Mouse (Mus musculus) left cerebral cortex, postnatal 10 days (tissue): ENCODE measurements around the gene Trpc7. TPM values are rescaled to one million over a fixed set of nuclear protein-coding genes. Genes with fewer than 3 reads are reported as not detected.
A peak's percentile ranks its signal among the peaks of the same experiment; 100 is the strongest.

Source experiments
- DNase-seq, 2 experiments: peaks; one replicate each; pipeline ENCODE4 v3.0.0; 2021 to 2022; ENCODE audit warnings: low spot score in 2 of 2, mixed read lengths in 1 of 2; ENCODE audit errors: extremely low spot score in 1 of 2
- intact Hi-C: fragments of 180-260 bp; cut with DNase I; formaldehyde crosslinking; loops from one replicate; pipeline ENCODE4 v1.15.1; 2025
- total RNA-seq, 2 experiments: library from RNA; stranded (reverse); gene quantifications; 2 replicates each; pipeline ENCODE4 v1.2.3; 2021

Trpc7 gene
- total RNA-seq, 2 experiments from 2014 or later = 3.0 to 3.4 TPM

GRCm38 (mm10) chr13:56795501-56795900 is 100.3 kb downstream of the Trpc7 start:
- intact Hi-C loops = no loop called here
- no peak for DNase-seq

DNA sequence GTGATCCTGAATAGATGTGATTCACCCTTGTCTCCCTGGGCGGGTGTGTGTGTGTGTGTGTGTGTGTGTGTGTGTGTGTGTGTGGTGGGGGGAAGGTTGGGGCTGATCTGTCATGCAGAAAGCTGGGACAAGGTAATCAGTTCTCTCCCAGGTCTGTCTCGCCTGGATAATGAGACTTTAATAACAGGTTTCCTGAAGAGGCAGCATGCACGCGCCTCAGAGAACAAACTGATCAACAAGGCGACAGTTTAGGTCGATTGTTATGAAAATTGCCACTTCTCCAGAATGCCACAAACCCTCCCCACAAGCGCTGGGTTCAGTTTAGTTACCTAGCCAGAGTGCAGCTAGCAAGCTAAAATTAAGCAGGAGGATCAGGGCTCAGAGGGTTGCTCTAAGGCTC is 101.4 kb downstream of the Trpc7 start:
- intact Hi-C loops = no loop called here
- no peak for DNase-seq

DNA sequence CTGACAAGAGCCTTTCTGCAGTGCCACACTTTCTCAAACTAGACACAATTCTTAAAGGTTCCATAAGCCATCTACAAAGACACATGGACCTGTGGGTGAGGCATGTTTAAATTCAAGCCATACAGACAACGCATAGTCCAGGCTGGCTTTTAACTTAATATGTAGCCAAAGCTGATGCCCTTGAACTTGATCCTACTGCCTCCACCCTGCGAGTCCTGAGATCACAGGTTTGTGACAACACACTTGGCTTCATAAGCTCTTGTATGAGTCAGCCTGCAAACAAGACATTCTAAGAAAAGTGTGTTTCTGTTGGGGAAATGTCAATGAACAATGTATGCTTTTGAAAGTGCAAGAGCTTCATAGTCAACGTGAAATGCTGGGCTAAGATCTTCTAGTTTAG is 102.9 kb downstream of the Trpc7 start:
- intact Hi-C loops = no loop called here

DNA sequence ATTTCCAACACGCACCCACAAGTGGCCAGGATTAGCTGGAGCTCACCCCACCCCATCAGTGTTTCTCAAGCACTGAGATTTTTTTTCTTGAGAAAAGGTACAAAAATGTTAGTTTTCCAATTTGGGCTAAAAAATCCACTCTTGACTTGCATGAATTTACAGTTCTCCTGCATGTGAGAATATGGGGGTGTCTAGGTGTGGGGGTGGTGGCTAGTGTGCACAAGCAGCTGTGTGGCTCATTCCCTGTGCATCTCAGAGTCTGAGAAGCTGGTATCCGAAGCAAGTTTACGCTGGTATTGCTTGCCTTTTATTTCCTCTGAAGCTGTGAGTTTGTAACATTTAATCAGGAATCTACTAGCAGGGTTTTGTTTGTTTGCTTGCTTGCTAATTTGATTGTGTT is 105.1 kb downstream of the Trpc7 start:
- no peak for DNase-seq
- intact Hi-C loops = no loop called here

More for the DNA sequence above, 102.9 kb downstream of the Trpc7 start:
- DNase-seq = no peak

GRCm38 (mm10) chr13:56782621-56783020 is 113.2 kb downstream of the Trpc7 start:
- intact Hi-C loops = no loop called here
- peak in 1 of 2 experiments; percentile 58 for DNase-seq

DNA sequence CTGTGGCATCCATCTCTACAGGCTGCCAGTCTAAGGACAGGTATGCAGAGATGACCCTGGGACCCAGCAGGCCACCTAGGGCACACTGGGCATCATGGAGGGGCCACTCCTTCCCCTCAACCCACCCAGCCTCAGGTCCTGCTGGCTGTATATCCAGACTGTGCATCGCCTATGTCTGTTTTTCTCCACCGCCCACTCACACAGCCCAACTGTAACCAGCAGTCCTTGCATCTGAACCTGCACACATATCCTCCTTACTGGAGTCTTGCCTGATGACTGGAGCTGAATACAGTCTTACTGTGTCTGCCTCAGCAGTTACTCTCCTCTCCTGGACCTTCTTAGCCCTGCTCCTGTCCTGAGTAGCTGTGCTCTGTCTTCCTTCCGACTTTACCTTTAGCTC is 114.1 kb downstream of the Trpc7 start:
- no peak for DNase-seq
- intact Hi-C loops = no loop called here

GRCm38 (mm10) chr13:56780746-56781469 is 114.9 kb downstream of the Trpc7 start:
- intact Hi-C loops = no loop called here
- DNase-seq = no peak

DNA sequence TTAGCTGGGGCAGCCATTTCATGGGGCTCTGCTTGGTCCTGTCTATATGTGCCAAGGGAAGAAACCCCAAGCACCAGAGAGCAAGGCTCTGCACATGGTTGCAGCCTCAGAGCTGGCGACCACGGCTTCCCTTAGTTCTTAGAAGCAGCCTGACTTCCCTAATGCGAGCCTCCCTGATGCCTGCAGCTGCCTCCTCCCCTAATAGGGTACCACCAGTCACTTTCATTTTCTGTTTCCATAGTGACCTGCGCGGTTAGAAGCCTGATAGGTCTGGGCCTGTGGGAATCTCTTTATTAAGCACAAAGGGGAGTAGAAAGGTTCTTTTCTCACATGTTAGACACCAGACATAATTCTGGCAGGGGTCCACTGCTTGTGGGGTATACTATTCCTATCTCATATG is 121.5 kb downstream of the Trpc7 start:
- DNase-seq = no peak
- intact Hi-C loops = no loop called here

DNA sequence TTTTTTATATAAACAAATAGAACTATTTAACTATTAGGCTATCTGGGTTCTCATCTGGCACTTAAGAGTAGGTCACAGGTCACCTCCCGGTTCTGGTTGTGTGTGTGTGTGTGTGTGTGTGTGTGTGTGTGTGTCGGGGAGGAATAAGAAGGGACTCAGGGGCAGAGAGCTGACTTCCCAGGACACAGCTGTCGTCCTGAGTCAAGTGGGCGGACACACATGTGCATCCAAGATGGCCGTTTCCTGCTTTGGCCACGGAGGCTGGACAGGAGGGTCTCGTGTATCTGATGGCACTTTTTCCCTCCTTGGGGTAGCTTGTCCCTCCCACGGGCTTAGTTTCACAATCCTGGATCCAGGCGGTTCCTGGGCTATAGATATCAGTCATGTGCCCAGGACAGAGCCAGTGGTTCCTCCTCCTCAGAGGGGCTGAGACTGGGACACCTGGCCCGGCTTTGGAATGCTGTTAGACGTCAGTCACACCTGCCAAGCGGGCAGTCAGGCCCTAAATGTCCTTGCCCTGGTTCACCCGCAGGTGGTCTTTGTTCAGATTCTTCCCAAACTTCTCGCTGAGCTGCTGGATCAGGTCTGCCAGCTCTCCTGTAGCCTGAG is 122.4 kb downstream of the Trpc7 start:
- intact Hi-C loops = no loop called here
- DNase-seq = no peak

DNA sequence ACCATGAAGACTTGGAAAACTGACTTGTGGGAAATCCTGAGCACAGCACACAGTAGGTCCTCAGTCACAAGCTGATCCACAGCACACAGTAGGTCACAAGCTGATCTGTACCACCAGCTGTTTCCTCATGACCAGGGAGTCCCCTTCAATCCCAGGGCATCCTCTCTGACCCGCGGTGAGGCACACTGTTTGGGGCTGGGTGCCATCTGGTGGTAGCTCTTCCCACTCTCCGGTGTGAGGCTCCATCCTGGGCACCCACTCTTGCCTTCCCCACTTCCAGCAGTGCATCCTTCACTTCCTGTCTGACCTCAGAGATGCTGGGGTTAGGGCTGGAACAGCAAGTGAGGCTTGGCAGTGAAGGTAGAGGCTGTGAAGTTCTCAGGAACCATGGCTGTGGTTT is 123.2 kb downstream of the Trpc7 start:
- intact Hi-C loops = no loop called here
- no peak for DNase-seq

- DNase-seq = no peak
- intact Hi-C loops = no loop called here
These were observed 125.0 kb downstream of the Trpc7 start for GRCm38 (mm10) chr13:56770786-56771185.

DNA sequence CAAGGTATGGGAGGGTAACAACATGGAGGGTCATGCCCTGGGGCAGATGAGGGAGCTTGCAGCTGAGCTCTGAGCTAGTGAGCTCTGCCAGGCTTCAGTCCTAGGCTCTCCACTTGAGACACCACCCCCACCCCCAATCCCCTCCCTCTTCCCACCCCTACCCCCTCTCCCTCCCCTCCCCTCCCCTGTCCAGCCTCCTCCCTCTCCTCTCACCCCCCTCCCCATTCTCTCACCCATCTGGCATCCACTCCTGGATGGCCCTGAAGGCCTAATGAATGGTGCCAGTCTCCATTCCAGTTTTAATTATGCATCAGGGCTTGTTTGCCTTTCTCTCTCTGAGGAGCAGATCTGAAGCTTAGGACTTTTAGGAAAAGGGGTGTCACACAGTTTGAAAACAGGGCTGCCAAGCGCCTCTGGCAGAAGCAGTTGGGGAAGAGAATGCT is 125.6 kb downstream of the Trpc7 start:
- intact Hi-C loops = no loop called here
- no peak for DNase-seq

GRCm38 (mm10) chr13:56769431-56769830 is 126.4 kb downstream of the Trpc7 start:
- no peak for DNase-seq
- intact Hi-C loops = no loop called here

GRCm38 (mm10) chr13:56766211-56766610 is 129.6 kb downstream of the Trpc7 start:
- no peak for DNase-seq
- intact Hi-C loops = no loop called here

DNA sequence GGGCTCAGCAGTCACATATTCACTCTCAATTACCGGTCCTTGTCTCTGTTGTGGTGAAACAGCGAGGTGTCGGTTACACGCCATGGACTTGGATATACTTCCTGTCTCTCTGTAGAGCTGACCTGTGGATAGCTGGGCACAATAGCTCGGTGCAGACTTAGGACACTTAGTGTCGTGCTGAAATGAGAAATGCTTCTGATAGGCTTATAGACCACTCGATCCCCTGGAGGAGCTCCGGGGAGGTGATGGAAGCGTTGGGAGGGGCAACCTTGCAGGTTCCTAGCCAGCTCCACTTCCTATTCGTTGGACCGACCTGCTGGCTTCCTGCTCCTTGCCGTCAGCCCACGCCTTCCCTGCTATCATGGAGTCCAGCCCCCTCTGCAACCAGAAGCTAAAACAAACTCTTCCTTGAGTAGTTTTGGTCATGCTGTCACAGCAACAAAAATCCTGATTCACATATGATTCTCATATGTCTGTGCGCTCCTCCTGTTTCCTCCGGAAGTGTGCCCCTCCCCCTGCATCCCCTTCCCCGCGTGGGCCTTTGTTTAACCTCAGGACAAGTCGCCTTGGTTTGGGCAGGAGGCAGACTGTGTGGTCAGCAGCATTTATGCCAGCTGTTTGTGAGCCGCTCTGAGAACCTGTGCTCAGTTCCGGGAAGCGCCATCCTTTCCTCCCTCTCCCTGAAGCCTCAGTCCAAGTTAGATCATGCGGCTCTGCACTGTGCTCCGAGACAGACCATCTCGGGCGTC is 130.3 kb downstream of the Trpc7 start:
- intact Hi-C loops = no loop called here
- DNase-seq = no peak

- intact Hi-C loops = no loop called here
- DNase-seq = no peak
These were observed 133.2 kb downstream of the Trpc7 start for GRCm38 (mm10) chr13:56762446-56763229.

DNA sequence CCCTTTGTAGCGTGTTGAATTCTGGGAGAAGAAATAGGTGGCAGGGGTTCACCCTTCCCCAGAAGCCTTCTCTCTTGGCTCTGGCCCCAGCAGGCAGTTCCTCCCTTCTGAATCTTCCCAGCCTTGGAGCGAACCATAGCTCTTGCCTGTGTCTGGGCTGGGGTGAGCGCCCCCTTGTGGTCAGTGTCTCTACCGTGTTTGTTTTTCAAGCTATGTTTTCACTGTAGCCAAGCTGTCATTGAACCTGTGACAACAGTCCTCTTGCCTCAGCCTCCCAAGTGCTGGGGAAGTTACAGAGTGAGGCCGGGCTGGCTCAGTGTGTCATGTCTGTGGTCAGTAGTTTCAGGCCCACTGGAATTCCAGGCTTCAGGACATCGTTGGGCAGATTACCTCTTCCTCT is 137.3 kb downstream of the Trpc7 start:
- peak; percentile 58 to 84 for DNase-seq

DNA sequence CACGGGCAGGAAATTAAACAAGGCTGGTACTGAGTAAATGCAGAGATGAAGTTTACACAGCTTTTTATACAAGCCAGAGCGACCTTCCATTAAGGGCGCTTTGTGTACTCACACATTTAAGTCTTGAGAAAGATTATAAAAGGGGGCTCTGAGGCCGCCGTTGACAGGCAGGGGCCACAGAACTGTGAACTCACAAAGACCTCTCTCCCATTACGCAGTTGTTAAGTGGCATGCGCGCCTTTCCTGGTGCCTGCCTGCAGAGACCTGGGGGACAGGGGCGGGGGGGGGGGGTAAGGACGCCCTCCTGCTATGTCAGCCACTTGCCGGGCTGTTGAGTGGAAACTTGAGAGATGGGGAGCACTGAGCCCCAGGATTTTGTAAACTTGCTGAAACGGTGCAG is 138.6 kb downstream of the Trpc7 start:
- DNase-seq = no peak
- intact Hi-C loops = no loop called here

More for the DNA sequence above, 137.3 kb downstream of the Trpc7 start:
- intact Hi-C loops = no loop called here

DNA sequence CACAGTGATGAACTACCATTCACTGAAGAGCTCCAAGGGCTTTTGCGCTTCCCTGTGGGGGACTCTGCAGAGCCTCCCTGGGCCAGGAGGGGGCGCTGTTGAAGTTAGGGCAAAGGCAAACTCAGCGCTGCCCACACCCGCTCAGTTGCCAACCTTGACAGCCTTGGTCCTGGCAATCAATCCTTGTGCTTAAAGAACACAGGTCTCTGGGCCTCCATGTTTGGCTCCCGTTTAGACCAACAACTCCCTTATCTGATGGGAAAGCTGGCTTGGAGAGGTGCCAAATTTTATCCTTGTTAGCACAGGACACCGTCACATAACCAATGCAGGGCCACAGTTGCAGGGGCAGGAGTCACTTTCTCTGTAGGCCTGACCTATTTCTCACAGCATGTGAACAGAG is 139.9 kb downstream of the Trpc7 start:
- intact Hi-C loops = no loop called here
- peak in 1 of 2 experiments; percentile 49 for DNase-seq
